Mouse (Mus musculus) kidney, postnatal 25 days (tissue): ENCODE measurements around the gene Dpep1.
A peak's percentile ranks its signal among the peaks of the same experiment; 100 is the strongest.

Experiments
- DNase-seq, 2 experiments: peaks; one replicate each; pipeline ENCODE4 v3.0.0; 2021; ENCODE audit warnings: mixed read lengths in 2 of 2

Dpep1 gene

GRCm38 (mm10) chr8:123212321-123213117, 26.5 kb downstream of the Dpep1 start, which contains the start of the genes Chmp1a and Spata33:
TSS of gene Chmp1a (minus strand) at chr8:123212763.
TSS of gene Spata33 (plus strand) at chr8:123212832.
- peak; percentile 96 to 98 for DNase-seq

DNA sequence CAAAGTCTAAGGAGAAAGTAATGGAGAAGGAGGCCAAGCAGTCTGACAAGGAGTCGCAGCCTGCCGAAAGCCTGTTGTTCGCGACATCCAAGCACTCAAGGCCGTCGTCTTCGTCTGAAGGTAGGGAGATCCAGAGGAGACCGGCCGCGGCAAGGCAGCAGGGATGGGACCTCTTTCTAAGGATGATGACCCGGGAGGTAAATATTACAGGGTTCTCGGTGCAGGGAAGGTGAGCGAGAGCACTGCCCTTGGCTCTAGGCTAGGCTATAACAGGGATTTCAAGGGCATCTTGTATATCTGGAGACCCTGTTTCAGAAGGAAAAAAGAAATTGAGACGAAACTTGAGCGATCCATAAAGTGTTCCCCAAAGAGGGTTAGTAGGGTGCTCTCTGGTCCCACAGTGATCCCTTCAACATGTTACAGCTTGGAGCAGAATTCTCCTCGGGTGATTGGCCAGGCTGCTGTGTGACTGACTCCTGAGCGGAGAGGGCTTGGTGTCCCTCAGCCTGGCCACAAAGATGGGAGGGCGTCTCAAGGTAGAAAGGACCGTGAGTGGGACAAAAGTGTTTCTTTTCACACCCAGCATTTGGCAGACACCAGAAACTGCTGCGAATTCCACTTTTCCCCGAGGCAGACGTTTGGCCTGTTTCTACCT, 27.2 kb downstream of the Dpep1 start:
- no peak for DNase-seq

DNA sequence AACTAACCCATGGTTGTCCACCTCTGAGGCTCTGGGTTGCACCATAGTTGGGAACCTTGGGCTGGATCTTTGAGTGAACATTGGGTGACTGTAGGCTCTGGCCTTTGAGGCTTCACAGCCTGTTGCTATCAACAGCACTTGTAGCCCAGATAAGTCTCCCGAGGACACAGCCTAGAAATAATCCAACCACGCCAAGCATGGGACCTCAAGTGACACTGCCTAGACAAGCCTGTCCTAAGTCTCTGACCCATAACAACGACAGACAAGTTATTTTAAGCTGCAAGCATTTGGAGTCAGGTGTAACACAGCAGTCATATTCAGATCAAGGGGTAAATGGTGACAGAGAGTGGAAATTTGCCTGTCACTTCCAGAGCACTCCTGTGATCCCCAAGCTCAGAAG, 29.4 kb downstream of the Dpep1 start:
- no peak for DNase-seq

DNA sequence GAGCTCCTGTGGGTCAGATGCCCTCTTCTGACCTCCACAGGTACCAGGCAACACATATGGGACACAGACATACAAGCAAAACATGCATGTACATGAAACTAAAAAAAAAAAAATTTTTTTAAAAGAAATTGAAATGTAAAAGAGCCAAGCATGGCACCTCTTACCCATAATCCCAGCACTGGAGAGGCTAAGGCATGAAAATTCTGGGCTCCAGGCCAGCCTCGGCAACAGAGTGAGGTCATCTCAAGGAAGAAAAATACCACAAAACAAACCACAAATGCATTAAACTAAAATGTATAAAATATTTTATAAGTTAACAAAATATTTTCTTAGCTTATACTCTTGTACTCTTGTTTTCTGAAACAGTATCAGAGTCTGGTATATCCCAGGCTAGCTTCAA, 34.9 kb downstream of the Dpep1 start:
- DNase-seq, result no peak

DNA sequence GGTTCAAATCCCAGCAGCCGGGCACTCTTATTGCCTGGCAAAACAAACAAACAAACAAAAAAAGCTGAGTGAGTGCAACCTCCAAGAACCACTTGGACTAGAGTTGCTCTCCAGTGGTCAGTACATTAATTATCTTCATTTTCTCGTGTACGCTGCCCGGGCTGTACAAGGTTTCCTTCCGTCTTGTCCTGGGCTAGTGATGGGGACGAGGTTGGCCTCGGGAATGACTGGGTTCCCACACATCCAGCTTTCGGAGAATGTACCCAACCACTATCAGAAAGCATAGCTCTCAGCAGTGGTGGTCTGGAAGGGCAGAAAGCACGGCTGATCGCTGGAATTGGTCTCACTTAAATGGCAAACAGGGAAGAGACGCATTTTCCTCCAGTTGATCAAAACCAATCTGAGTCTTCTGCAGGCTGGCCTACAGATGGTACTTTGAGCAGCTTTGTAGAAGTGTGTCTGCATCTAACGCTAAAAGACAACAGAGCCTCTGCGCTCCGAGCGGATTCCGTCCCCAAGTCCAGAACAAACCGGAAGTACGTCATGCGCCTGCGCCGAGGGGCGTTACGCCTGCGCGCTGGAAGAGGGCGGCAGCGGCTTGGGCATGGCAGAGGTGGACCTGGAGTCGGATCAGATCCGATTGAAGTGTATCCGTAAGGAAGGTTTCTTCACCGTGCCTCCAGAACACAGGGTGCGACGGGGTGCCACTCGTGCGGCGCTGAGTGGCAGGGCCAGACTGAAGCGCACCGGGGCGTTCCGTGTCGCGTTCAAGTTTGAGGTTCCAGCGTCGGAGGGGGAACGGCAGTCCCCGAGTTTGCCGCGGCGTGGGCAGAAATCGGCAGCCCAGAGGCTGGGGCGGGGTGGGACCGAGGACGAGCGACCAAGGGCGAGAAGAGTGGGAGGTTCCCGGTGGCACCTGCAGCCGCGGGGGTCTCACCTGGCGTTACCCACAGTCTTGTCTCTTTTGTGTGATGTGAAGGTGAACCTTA, 38.5 kb downstream of the Dpep1 start, which contains the start of gene Cdk10:
Gene Cdk10 (plus strand): TSS at position 565 of the 989 bp plus-strand sequence.
- DNase-seq, result peak; percentile 96 to 97

- DNase-seq, result no peak
These were observed 42.4 kb downstream of the Dpep1 start for GRCm38 (mm10) chr8:123228416-123228815.

DNA sequence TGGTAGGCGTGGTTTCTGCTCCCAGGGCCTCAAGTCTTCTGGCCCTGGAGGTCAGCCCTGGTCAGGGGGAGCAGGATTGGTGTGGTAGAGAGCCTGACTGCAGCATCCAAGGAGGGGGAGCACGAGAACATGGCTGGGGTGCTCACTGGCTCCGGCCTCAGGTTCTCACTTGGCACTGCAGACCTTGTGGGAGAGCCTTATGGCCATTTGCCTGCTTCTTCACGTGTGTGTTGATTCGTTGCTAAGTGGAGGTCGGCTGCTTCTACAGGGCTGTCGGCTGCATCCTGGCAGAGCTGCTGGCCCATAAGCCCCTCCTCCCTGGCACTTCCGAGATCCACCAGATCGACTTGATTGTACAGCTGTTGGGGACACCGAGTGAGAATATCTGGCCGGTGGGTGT, 44.3 kb downstream of the Dpep1 start:
- DNase-seq, result peak in 1 of 2 experiments; percentile 32

DNA sequence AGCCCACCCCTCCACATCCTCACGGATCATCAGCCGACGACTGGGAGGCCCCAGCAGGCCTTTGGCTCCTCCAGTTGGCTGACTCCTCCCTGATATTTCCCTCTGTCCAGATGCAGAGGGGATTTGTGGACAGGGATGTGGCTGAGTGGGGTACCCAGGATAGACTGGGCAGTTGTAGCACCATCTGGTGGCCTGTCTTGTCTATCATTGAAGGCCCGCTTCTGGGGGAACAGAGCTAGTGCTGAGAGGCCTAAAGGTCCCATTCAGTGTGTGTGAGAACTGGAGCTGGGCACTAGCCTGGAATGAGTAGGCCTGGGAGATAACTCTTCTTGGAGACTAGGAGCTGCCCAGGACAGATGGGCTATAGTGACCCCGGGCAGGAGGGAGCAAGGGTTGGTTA, 45.7 kb downstream of the Dpep1 start:
- DNase-seq, result peak; percentile 24 to 51

DNA sequence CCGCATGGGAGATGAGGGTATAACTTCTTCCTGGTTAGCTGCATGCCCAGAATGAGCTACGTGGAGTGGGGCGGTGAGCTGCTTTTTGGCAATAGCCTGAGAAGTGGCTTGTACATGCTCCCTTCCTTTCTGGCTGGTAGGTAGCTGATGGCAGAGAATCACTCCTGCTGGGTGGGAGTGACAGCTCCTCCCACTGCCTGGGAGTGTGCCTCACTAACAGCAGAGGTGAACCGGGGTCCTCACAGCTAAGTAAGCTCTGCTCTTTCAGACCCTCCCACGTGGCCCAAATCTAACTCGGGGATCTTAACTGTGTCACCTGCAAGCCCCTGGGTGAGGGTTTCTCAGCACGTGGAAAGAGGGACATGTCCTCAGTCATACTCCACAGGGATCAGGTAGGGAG, 46.5 kb downstream of the Dpep1 start:
- peak in 1 of 2 experiments; percentile 30 for DNase-seq

DNA sequence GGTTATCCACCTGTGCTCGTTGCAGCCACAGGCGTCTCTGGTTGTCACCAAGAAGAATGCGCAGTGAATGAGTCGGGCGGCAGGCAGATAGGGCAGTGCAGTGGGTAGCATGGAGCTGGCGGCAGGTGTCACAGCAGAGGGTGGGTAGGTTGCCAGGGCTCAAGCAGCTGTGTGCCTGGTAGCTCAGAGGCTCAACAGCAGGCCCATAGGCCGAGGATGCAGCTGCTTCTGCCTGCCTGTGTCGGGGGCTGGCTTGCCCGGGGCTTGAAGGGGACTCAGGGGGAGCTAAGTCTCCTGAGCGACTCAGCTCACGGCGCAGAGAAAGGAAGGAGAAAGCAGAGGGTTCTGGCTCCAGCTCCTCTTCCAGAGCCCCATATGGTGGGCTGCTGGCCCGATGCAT, 47.3 kb downstream of the Dpep1 start:
- DNase-seq, result no peak

GRCm38 (mm10) chr8:123233760-123234159, 47.7 kb downstream of the Dpep1 start:
- no peak for DNase-seq

DNA sequence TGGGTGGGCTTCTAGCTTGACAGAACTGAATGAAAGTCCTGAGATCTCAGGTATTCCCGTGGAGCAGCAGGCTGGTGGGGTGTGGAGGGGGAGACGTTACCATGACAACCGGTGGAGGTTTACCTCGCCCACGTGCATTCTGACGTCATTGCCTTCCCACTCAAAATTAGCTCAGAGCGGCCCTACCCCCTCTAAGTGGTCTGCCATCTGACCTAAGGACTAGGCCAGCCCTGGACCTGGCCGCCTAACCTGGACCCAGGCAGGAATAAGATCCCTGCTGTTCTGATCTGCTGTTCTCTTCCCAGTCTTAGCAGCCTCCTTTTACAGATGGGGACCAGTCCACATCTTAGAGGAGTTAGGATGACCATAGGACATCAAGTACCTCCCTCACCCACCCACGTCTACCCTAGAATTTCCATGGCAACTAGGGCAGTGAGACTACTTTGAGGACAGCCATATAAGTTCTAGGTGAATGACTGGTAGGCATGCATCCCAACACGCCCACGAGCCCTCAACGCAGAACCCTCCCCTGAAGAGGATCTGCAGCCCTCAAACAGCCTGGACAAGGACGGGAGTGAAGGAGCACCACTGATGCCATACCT, 49.0 kb downstream of the Dpep1 start:
- DNase-seq, result no peak

DNA sequence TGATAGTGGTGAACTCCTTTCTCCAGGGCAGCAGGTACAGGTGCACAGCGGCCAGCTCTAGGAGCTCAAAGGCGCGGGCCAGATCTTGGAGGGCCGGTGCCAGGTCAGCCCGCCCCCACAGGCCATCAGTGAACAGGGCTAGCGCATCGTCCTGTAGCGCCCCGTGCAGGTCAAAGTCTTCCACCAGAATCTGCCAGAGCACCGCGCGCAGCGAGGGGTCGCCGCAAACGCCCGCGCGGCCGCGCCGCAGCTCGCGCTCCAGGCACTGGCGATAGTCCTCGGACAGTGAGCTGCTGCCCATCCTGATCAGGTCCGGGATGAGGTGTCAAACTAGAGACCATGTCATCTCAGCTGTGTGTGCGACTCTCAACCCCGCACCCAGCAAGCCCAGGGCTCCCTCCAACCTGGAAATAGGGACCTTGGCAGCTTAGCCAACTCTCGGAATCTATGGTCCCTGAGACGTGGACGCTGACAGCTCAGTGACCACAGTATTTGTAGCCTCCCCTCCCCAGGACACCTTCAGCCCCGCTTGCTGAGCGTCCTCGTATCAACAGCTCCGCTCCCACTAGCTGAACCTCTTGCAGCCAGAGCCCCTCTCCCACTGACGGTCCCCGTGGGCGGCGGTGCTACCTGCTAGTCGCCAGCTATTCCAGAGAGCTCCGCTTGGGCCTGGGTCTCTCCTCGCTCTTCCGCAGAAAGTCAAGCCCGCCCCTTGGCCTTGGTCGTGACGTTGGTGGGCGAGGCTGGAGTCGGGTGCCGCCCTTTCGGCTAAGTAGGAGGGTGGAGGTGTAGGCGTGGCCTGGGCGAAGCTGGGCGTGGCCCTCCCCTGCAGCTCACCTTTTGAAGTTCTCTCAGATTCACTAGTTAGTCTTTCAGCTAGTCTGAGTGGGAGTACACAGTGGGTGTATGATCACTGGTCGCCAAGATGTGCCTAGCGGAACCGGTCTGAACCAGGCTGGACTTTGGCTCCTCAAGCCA, 49.8 kb downstream of the Dpep1 start, which contains the start of gene Spata2l:
Gene Spata2l (minus strand): TSS at position 714 of the 978 bp plus-strand sequence.
- DNase-seq, result peak; percentile 94 to 95

- DNase-seq, result peak in 1 of 2 experiments; percentile 19
These were observed 53.4 kb downstream of the Dpep1 start for GRCm38 (mm10) chr8:123239398-123239797.

DNA sequence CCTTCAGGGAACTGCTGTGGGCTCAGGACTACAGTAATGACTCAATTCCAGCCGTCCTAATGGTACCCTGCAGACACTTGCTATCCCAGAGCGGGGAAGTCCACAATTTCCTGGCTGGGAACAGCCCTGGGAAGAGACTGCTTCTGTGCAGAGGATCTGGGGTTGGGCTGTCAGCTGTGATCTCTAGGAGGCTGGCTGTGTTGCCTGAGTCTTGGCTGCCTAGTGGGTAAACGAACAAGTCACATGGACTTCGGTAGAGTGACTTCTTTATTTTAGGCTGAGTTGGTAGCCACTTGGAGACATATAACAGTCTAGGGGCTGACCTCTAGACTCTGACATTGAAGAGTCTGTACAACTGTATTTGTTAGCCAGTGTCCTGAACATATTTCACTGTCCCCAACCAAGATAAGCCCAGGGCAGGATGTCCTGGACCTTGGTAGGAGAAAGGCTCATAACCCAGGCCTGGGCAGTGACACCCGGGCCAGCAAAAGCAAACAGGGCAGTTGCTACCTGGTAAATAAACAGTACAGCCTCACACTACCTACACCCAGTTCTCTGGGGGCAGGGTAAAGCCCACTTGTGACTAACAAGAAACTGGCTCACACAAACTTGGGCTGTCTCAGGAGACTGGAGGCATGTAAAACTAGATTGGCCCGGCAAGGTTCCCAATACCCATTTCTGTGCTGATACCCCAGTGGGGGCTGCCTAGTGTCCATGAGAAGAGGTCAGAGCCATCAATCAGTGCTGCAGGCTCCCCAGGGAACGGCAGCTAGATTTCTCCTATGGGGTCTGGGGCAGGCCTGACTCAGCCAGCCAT, 56.3 kb downstream of the Dpep1 start:
- no peak for DNase-seq

GRCm38 (mm10) chr8:123243053-123243452, 57.0 kb downstream of the Dpep1 start:
- no peak for DNase-seq

GRCm38 (mm10) chr8:123244382-123244781, 58.3 kb downstream of the Dpep1 start:
- DNase-seq, result peak; percentile 56 to 83

DNA sequence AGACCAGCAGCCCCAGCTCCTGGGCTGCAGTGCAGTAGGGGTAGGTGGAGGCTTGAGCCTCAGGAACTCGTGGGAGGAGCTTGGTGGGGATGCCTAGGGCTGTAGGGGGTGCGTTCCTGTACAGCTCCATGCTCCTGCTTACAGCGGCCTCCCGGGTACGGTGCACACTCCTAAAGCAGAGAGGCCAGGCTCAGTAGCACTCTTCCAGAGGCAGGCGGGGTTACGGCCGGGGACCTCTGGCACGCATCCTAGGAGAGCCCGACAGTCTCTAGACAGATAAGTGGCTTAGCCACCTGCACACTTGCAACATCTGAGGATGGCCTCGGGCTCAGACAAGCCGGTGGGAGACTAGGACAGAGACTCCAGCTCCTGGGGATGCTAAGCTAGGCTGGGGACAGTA, 59.5 kb downstream of the Dpep1 start:
- DNase-seq, result peak in 1 of 2 experiments; percentile 29

DNA sequence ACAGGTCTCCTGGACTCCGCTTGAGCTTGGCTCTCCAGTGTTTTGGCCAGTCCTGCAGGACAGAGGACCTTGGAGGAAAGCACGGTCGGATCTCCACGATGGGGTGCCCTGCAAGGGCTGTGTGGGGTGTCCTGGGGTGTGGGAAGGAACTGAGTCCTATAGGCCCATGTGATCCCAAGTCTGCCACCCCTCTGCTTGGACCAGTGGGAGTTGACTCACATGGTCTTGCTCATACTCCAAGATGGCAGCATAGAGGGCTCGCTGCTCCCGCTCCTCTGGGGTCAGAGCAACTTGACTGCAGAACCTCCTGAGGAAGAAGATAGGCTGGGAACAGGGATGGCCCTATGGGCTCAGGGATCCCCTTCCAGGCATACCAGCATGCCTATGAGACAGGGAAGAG, 61.7 kb downstream of the Dpep1 start:
- DNase-seq, result no peak

DNA sequence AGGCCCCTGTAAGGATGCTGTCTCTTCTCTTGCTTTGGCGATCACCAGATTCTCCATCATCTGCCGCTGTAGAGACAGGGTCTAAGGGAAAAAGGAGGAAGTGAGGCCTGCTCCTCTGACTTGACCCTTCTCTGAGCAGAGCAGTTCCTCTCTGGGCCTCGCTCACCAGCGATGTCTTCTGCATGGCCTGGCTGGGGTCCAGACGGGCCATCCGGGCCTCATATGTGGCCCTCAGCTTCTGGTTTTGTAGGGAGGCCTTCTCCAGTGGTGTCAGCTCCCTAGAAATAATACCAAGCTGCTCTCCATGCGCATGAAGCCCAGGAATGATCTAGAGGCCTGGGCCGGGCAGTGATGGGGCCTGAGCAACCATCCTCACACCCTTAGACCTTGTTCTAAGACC, 62.6 kb downstream of the Dpep1 start:
- no peak for DNase-seq
